Mouse (Mus musculus) liver, embryonic 14.5 days (tissue): ENCODE data around the gene 4933427D14Rik.

ENCODE experiments used
- CTCF ChIP-seq: IDR thresholded peaks from 2 replicates; pipeline ENCODE4 v1.5.1; 2016; ENCODE audit warnings: antibody characterized with exemption, low read depth, control low read depth
- EP300 ChIP-seq: IDR thresholded peaks from 2 replicates; pipeline ENCODE4 v1.6.1; 2016; ENCODE audit warnings: antibody characterized with exemption, low read depth

DNA sequence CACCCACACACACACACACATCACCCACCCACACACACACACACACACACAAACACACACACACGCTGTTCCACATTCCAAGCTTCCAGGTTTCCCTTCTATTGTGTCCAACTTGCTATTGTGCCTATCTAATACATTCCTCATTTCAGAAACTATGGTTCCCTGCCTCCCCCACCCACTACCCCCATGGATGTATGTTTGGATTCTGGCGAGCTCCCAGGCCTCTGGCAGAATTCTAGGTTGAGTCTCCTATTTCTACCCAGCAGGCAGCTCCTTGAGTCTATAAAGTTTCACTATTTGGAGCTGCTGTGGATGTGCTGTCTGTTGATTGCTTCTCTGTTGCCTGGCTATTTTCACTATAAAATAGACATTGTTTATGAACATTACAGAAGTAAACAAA lies 50.6 kb downstream of the 4933427D14Rik start:
- TF ChIP-seq CTCF (no peak), EP300 (no peak)
